Mouse (Mus musculus) stomach, postnatal 0 days (tissue): ENCODE measurements around the gene Clcn6. TPM values are rescaled to one million over a fixed set of nuclear protein-coding genes. Genes with fewer than 3 reads are reported as not detected.
A peak's percentile ranks its signal among the peaks of the same experiment; 100 is the strongest.

Source experiments
- ATAC-seq: fragments of 200-750 bp; cut with Nextera tagmentation; 2 replicates; pipeline ENCODE4 v1.8.0; 2017; ENCODE audit not compliant: low FRiP score, low TSS enrichment
- DNase-seq: peaks from one replicate; pipeline ENCODE4 v3.0.0-alpha.2; 2016; ENCODE audit warnings: low spot score
- H3K27ac ChIP-seq: fragments of 300-500 bp; sonication (generic); replicated peaks from 2 replicates; pipeline ENCODE4 v1.5.1; 2014; ENCODE audit warnings: mild to moderate bottlenecking, control low read depth
- H3K27me3 ChIP-seq: fragments of 300-500 bp; sonication (generic); 2 replicates; pipeline ENCODE4 v1.6.1; 2014; ENCODE audit warnings: low read length; ENCODE audit not compliant: control insufficient read depth, insufficient read depth
- H3K36me3 ChIP-seq: fragments of 300-500 bp; sonication (generic); 2 replicates; pipeline ENCODE4 v1.6.1; 2014; ENCODE audit warnings: low read length, mixed read lengths; ENCODE audit not compliant: control insufficient read depth, insufficient read depth
- H3K4me1 ChIP-seq: fragments of 300-500 bp; sonication (generic); replicated peaks from 2 replicates; pipeline ENCODE4 v1.6.1; 2014; ENCODE audit warnings: antibody characterized with exemption; ENCODE audit not compliant: control insufficient read depth, insufficient read depth
- H3K4me2 ChIP-seq: fragments of 300-500 bp; sonication (generic); replicated peaks from 2 replicates; pipeline ENCODE4 v1.6.1; 2014; ENCODE audit warnings: low read depth, mild to moderate bottlenecking, control low read depth, moderate library complexity
- H3K4me3 ChIP-seq: fragments of 300-500 bp; sonication (generic); 2 replicates; pipeline ENCODE4 v1.5.1; 2014; ENCODE audit warnings: low read depth, low read length, control low read depth
- H3K9ac ChIP-seq: fragments of 300-500 bp; sonication (generic); 2 replicates; pipeline ENCODE4 v1.6.1; 2014; ENCODE audit warnings: mild to moderate bottlenecking, low read length, control low read depth, mixed read lengths
- H3K9me3 ChIP-seq: fragments of 300-500 bp; sonication (generic); 2 replicates; pipeline ENCODE4 v1.6.1; 2016; ENCODE audit warnings: low read length; ENCODE audit not compliant: control insufficient read depth
- CTCF ChIP-seq: IDR thresholded peaks from 2 replicates; pipeline ENCODE4 v1.5.1; 2016; ENCODE audit warnings: antibody characterized with exemption, low read depth, mild to moderate bottlenecking, moderate library complexity
- EP300 ChIP-seq: optimal IDR thresholded peaks from 2 replicates; pipeline ENCODE3; 2016; ENCODE audit warnings: antibody characterized with exemption
- WGBS: fragments of 180-500 bp; shearing (Covaris S2); extraction: QIAGEN DNeasy Blood & Tissue Kit; methylation state at CpG from one replicate; pipeline ENCODE4 v1.1.7; 2014; 5-methylcytosine and 5-hydroxymethylcytosine counted together
- polyA plus RNA-seq: library from polyadenylated mRNA; unstranded; fragments of >200 nt; fragmentation: Nextera tagmentation; extraction: Ambion mirVana; gene quantifications from 2 replicates; pipeline ENCODE4 v1.2.1, GENCODE M21; 2015

Gene Clcn6
- polyA plus RNA-seq, 1 experiment from 2014 or later = 1.8 TPM

DNA sequence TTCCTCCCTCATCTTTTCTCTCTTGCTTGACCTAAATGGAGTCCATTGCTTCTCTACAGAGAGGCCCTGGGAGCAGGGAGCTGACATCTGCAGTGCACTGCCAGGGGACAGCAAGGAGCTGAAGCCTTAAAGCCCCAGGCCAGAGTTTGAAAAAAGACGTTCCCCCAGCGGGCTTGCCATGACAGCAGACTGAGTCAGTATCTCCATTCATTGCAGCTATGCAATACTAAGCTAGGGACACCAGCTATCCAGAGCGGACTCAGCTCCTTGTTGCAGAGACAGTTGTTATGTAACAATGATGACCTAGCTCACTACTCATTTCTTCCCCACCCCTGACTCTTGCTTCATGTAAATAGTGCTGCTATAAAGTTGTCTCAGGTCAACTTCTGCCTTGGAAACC is 43.3 kb downstream of the Clcn6 start:
- H3K27ac ChIP-seq = no peak overlapping the region
- H3K36me3 ChIP-seq = no peaks in the 10 kb centered on the region
- no peaks in the 10 kb centered on the region for H3K4me1 ChIP-seq
- H3K27me3 ChIP-seq = no peaks in the 10 kb centered on the region
- ATAC-seq (no peak), DNase-seq (no peak)
- 69% methylated on average over 3 of the region's 3 CpGs for WGBS
- H3K9me3 ChIP-seq = no peaks in the 10 kb centered on the region
- TF ChIP-seq EP300 (no peak), CTCF (no peak)
- no peak overlapping the region for H3K9ac ChIP-seq
- no peak overlapping the region for H3K4me3 ChIP-seq
- no peak overlapping the region for H3K4me2 ChIP-seq

DNA sequence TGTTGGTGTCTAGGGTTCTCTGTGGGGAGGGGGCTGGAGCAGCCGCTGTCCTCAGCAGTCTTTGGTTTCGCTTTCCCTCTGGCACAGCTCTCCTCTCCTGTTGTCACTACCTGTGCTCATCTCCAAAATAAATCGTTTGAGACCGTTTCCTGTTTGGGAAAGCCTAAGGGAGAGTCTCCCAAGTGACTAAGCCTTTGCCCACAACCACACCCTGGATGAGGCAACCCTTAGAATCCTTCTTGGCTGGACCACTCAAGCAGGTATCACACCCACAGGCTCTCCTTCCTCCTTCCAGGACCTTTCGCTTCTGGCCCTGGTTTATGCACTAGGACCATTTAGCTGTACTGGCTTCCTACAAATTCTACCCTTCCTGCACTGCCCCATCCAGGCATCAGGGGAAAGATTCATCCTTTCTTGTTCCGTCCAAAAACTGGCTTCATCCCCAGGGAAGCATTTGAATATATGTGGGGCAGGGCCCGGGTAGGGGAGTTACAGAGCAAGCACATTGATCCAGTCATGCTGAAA is 45.0 kb downstream of the Clcn6 start:
- H3K27ac ChIP-seq = no peak overlapping the region
- DNase-seq = no peak
- no peak for ATAC-seq
- whole genome bisulfite sequencing = 55% methylated on average over 7 of the region's 7 CpGs
- no peaks in the 10 kb centered on the region for H3K36me3 ChIP-seq
- no peak overlapping the region for H3K4me3 ChIP-seq
- no peak overlapping the region for H3K4me2 ChIP-seq
- H3K27me3 ChIP-seq = no peaks in the 10 kb centered on the region
- TF ChIP-seq CTCF (no peak), EP300 (no peak)
- H3K9me3 ChIP-seq = no peaks in the 10 kb centered on the region
- H3K4me1 ChIP-seq = no peaks in the 10 kb centered on the region
- H3K9ac ChIP-seq = no peak overlapping the region

DNA sequence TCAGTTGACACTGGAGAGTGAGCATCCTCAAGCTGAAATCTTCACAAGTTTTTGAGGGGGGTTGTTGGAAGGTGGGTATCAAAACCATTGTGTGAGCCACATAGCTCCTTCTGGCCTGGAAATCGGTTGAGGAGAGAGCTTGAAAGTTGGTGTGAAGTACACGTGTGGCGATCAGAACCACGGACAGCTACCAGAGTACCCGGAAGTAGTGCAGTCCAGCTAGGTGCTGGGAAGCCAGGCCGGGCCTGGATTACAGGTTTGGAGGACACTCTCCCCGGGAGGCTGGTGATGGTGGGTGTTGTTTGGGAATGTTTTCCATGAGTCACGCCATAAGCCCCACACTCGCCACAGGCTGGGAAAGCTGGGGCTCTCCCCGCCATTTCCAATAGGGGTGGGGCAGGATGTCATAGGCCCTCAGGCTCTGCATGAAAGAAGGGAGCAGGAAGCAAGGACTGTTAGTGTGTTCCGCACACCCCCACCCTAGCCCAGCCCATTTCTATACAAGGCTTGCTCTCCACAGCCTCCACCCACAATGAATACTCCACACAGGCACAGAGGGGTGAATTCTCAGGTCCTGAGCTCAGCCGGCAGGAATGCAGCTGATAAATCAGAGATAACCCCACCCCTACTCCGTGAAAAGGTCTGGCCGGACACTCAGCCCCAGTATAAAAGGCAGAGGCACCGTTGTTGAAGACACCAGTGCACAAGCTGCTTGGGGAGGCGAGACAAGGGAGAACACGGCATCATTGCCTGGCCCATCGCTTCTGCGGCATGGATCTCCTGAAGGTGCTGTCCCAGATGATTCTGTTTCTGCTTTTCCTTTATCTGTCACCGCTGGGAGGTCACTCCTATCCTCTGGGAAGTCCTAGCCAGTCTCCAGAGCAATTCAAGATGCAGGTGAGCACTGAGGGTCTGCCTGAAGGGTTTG is 53.2 kb downstream of the Clcn6 start, which contains the start of gene Nppb:
Nppb (plus strand) TSS at position 584 of the 928 bp plus-strand sequence.
- ATAC-seq (peak; percentile 68), DNase-seq (peak; percentile 76)
- no peak within 1 kb of the TSS for H3K4me3 ChIP-seq
- WGBS = 25% methylated on average over 20 of the region's 20 CpGs
- no peaks in the 10 kb centered on the region for H3K27me3 ChIP-seq
- no peaks in the 10 kb centered on the region for H3K36me3 ChIP-seq
- H3K4me1 ChIP-seq = no peaks in the 10 kb centered on the region
- no peak within 1 kb of the TSS for H3K9ac ChIP-seq
- no peak within 1 kb of the TSS for H3K27ac ChIP-seq
- no peaks in the 10 kb centered on the region for H3K9me3 ChIP-seq
- TF ChIP-seq CTCF (no peak), EP300 (no peak)
- no peak within 1 kb of the TSS for H3K4me2 ChIP-seq

DNA sequence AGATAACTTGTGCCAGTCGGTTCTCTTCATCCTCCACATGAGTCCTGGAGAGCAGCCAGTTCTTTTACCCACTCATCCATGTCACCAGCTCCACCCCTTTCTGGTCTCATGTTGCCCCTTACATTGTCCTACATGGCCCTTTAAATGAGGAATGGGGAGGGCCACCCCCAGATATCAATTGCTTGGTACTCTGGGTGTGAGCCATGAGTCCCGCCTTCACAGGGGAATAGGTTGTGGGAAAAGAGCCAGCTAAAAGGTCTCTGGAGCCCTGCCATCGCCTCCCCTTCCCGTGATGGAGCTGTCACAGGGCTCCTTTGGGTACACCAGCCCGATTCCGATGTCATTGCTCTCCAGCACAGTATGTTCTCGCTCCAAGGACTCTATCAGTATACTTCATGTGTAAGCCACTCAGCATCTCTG is 59.2 kb downstream of the Clcn6 start:
- Histone ChIP-seq H3K27ac (no peak overlapping the region), H3K4me3 (no peak overlapping the region), H3K4me2 (no peak overlapping the region), H3K9me3 (no peaks in the 10 kb centered on the region; the same call in 1 of the 2 replicates), H3K27me3 (no peaks in the 10 kb centered on the region), H3K4me1 (no peaks in the 10 kb centered on the region), H3K36me3 (no peaks in the 10 kb centered on the region), H3K9ac (no peak overlapping the region)
- 58% methylated on average over 7 of the region's 7 CpGs for WGBS
- no peak for DNase-seq
- TF ChIP-seq CTCF (no peak), EP300 (no peak)
- no peak for ATAC-seq

DNA sequence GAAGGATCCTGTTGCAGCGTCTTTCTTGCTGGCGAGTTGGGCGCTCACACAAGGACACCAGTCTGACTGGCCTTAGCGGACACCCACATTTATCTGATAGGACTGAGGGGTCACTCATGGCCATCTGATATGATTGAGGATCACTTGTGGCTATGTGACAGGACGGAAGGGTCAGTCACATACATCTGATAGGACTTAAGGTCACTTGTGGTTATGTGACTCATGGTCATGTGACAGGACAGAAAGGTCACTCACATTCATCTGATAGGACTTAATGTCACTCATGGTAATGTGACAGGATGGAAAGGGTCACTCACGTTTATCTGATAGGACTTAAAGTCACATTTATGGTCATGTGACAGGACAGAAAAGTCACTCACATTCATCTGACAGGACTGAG is 60.2 kb downstream of the Clcn6 start:
- no peaks in the 10 kb centered on the region for H3K27me3 ChIP-seq
- no peaks in the 10 kb centered on the region; the same call in 1 of the 2 replicates for H3K9me3 ChIP-seq
- H3K4me3 ChIP-seq = no peak overlapping the region
- no peak overlapping the region for H3K27ac ChIP-seq
- H3K9ac ChIP-seq = no peak overlapping the region
- H3K4me2 ChIP-seq = no peak overlapping the region
- ATAC-seq (no peak), DNase-seq (no peak)
- 91% methylated on average over 6 of the region's 6 CpGs for WGBS
- no peaks in the 10 kb centered on the region for H3K4me1 ChIP-seq
- H3K36me3 ChIP-seq = no peaks in the 10 kb centered on the region
- TF ChIP-seq CTCF (no peak), EP300 (no peak)

DNA sequence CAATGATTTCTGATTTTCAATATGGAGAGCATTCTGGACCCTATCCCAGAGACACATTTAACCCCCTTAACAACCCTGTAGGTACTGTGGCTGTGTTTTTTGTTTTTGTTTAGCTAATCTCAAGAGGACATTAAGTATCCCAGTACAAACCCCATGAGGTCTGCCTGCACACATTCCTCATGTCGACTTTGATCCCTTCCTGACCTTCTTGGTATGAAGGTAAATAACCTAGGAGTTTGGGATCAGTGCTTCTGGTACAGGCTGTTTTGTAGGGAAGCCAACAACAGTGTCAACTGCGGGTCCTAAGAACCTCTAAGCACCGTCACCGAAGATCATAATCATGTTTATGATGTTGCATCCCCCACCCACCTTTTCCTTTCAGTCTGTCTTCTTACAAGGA is 60.9 kb downstream of the Clcn6 start:
- no peak for TF ChIP-seq CTCF
- no peak for TF ChIP-seq EP300
- Histone ChIP-seq H3K36me3 (no peaks in the 10 kb centered on the region), H3K9me3 (no peaks in the 10 kb centered on the region; the same call in 1 of the 2 replicates), H3K4me3 (no peak overlapping the region), H3K4me1 (no peaks in the 10 kb centered on the region), H3K27ac (no peak overlapping the region), H3K9ac (no peak overlapping the region), H3K27me3 (no peaks in the 10 kb centered on the region), H3K4me2 (no peak overlapping the region)
- no peak for ATAC-seq
- no peak for DNase-seq
- 77% methylated on average over 4 of the region's 4 CpGs for WGBS
